Mouse (Mus musculus) CH12.LX (cell line): ENCODE measurements around the gene Rtn4ip1. TPM values are rescaled to one million over a fixed set of nuclear protein-coding genes. Genes with fewer than 3 reads are reported as not detected.

ENCODE experiments used
- DNase-seq: peaks from one replicate; pipeline ENCODE4 v3.0.0-alpha.2; 2013; ENCODE audit errors: extremely low read depth
- H3K27ac ChIP-seq: 2 replicates; pipeline ENCODE4 v1.5.1; 2012; ENCODE audit warnings: low read depth, mild to moderate bottlenecking, control low read depth, moderate library complexity; ENCODE audit not compliant: insufficient read depth
- H3K27me3 ChIP-seq: replicated peaks from 2 replicates; pipeline ENCODE3; 2012; ENCODE audit warnings: inconsistent platforms
- H3K36me3 ChIP-seq, 2 experiments: replicated peaks in 1 of 2; 2 replicates each; pipeline versions ENCODE3 to v1.6.1; 2012; ENCODE audit warnings: inconsistent platforms in 1 of 2, low read length in 1 of 2, mild to moderate bottlenecking in 1 of 2, mixed read lengths in 1 of 2, moderate library complexity in 1 of 2; ENCODE audit not compliant: control insufficient read depth in 1 of 2, insufficient read depth in 1 of 2
- H3K4me1 ChIP-seq, 2 experiments: 2 replicates each; pipeline ENCODE4 v1.6.1; 2012; ENCODE audit warnings: inconsistent platforms in 1 of 2, moderate library complexity in 1 of 2; ENCODE audit not compliant: insufficient read depth in 2 of 2, control insufficient read depth in 1 of 2
- H3K4me2 ChIP-seq: 2 replicates; pipeline ENCODE4 v1.6.1; 2012; ENCODE audit warnings: low read depth, mild to moderate bottlenecking, control low read depth; ENCODE audit not compliant: poor library complexity, insufficient read depth, severe bottlenecking
- H3K4me3 ChIP-seq, 3 experiments: fragments of 150-350 bp in 1 of 3; sonication (generic) in 1 of 3; replicated peaks in 1 of 3; 2 replicates each; pipeline versions ENCODE3 to v1.5.1; 2011 to 2012; ENCODE audit warnings: low read depth in 2 of 3, low read length in 2 of 3, mild to moderate bottlenecking in 2 of 3, moderate library complexity in 2 of 3, control low read depth in 1 of 3, improper control_type of control experiment in 1 of 3, inconsistent platforms in 1 of 3, mixed read lengths in 1 of 3; ENCODE audit not compliant: poor library complexity in 1 of 3
- H3K79me2 ChIP-seq: replicated peaks from 2 replicates; pipeline ENCODE4 v1.6.1; 2012; ENCODE audit warnings: mild to moderate bottlenecking, moderate library complexity; ENCODE audit not compliant: control insufficient read depth, poor library complexity, insufficient read depth, severe bottlenecking; ENCODE audit errors: extremely low read depth
- H3K9ac ChIP-seq: 2 replicates; pipeline ENCODE4 v1.6.1; 2012; ENCODE audit warnings: low read depth, mild to moderate bottlenecking, control low read depth, moderate library complexity; ENCODE audit not compliant: insufficient read depth
- H3K9me3 ChIP-seq: replicated peaks from 2 replicates; pipeline ENCODE3; 2012; ENCODE audit warnings: low read length, inconsistent platforms, mixed read lengths
- BHLHE40 ChIP-seq: IDR thresholded peaks from 2 replicates; pipeline ENCODE4 v1.6.1; 2011; ENCODE audit warnings: mild to moderate bottlenecking, low read depth, low read length, improper control_type of control experiment
- CHD1 ChIP-seq: IDR thresholded peaks from 2 replicates; pipeline ENCODE4 v1.6.1; 2012; ENCODE audit warnings: low read depth, low read length, improper control_type of control experiment, inconsistent platforms
- CTCF ChIP-seq, 2 experiments: IDR thresholded peaks in 1 of 2; conservative IDR thresholded peaks in 1 of 2; 2 replicates each; pipeline ENCODE4 v1.5.1; 2011 to 2012; ENCODE audit warnings: low read depth in 2 of 2, low read length in 2 of 2, improper control_type of control experiment in 1 of 2, inconsistent platforms in 1 of 2, mild to moderate bottlenecking in 1 of 2, moderate library complexity in 1 of 2
- EP300 ChIP-seq: IDR thresholded peaks from 2 replicates; pipeline ENCODE4 v1.6.1; 2011; ENCODE audit warnings: low read length, improper control_type of control experiment
- ETS1 ChIP-seq: conservative IDR thresholded peaks from 2 replicates; pipeline ENCODE4 v1.6.1; 2012; ENCODE audit warnings: low read depth, mild to moderate bottlenecking, inconsistent platforms, low read length, improper control_type of control experiment, moderate library complexity
- GABPA ChIP-seq: IDR thresholded peaks from 2 replicates; pipeline ENCODE4 v1.6.1; 2012; ENCODE audit warnings: low read depth, low read length, improper control_type of control experiment, inconsistent platforms; ENCODE audit not compliant: insufficient replicate concordance
- JUND ChIP-seq: conservative IDR thresholded peaks from 2 replicates; pipeline ENCODE4 v1.6.1; 2011; ENCODE audit warnings: low read depth, low read length, improper control_type of control experiment
- KAT2A ChIP-seq: IDR thresholded peaks from 2 replicates; pipeline ENCODE4 v1.6.1; 2012; ENCODE audit warnings: low read length, improper control_type of control experiment, inconsistent platforms; ENCODE audit not compliant: insufficient replicate concordance
- MAX ChIP-seq: IDR thresholded peaks from 2 replicates; pipeline ENCODE4 v1.6.1; 2011; ENCODE audit warnings: low read length, improper control_type of control experiment
- MAZ ChIP-seq: IDR thresholded peaks from 2 replicates; pipeline ENCODE4 v1.6.1; 2012; ENCODE audit warnings: low read depth, mild to moderate bottlenecking, inconsistent platforms, low read length, improper control_type of control experiment, moderate library complexity
- MYC ChIP-seq: IDR thresholded peaks from 2 replicates; pipeline ENCODE4 v1.6.1; 2011; ENCODE audit warnings: low read depth, mild to moderate bottlenecking, improper control_type of control experiment, low read length
- POLR2A ChIP-seq: IDR thresholded peaks from 2 replicates; pipeline ENCODE4 v1.6.1; 2011; ENCODE audit warnings: low read depth, mild to moderate bottlenecking, improper control_type of control experiment, low read length
- POLR2AphosphoS2 ChIP-seq: IDR thresholded peaks from 2 replicates; pipeline ENCODE4 v1.6.1; 2011; ENCODE audit warnings: low read depth, low read length, improper control_type of control experiment
- SIN3A ChIP-seq: IDR thresholded peaks from 2 replicates; pipeline ENCODE4 v1.6.1; 2012; ENCODE audit warnings: low read length, improper control_type of control experiment, inconsistent platforms
- USF1 ChIP-seq: IDR thresholded peaks from 2 replicates; pipeline ENCODE4 v1.6.1; 2014; ENCODE audit warnings: low read depth, mild to moderate bottlenecking, inconsistent platforms, low read length, improper control_type of control experiment
- USF2 ChIP-seq: conservative IDR thresholded peaks from 2 replicates; pipeline ENCODE4 v1.6.1; 2011; ENCODE audit warnings: low read depth, low read length, improper control_type of control experiment
- ZC3H11A ChIP-seq: IDR thresholded peaks from 2 replicates; pipeline ENCODE4 v1.6.1; 2012; ENCODE audit warnings: low read depth, mild to moderate bottlenecking, inconsistent platforms, low read length, improper control_type of control experiment
- dilution Hi-C: fragments of 300-500 bp; cut with MboI; formaldehyde crosslinking; loops from 2 replicates; pipeline ENCODE4 v1.14.3; 2020; ENCODE audit warnings: low sequenced_read_pairs; ENCODE audit not compliant: extremely low pct_unique_long_range_greater_than_20kb, extremely low pct_ligation_motif_present
- in situ Hi-C: fragments of 300-500 bp; cut with MboI; formaldehyde crosslinking; loops from 3 replicates; pipeline ENCODE4 v1.14.3; 2019; ENCODE audit warnings: low sequenced_read_pairs, low pct_ligation_motif_present, low pct_unique_long_range_greater_than_20kb, mixed read lengths
- polyA plus RNA-seq: library from polyadenylated mRNA; unstranded; fragments of >175 nt; gene quantifications from 2 replicates; pipeline ENCODE4 v1.2.1, GENCODE M21; 2012; ENCODE audit warnings: low read depth; ENCODE audit not compliant: insufficient read length
- total RNA-seq, 2 experiments: library from RNA; depleted of rRNA; stranded (reverse); fragments of 300-350 nt in 1 of 2; fragments of >200 nt in 1 of 2; gene quantifications; 2 replicates each; pipeline ENCODE4 v1.2.3; 2012 to 2014

Gene Rtn4ip1
- total and polyA plus RNA-seq, 3 experiments, result 11.5 to 68.3 (median 24.7) TPM

- DNase-seq, result no peak
- Histone ChIP-seq H3K4me1 (peaks cover 17 to 50% of the 10 kb centered on the region in 2 experiments), H3K4me3 (no peak overlapping the region), H3K27ac (no peak overlapping the region), H3K27me3 (no peaks in the 10 kb centered on the region), H3K79me2 (no peaks in the 10 kb centered on the region), H3K9me3 (no peaks in the 10 kb centered on the region), H3K36me3 (peaks cover 5 to 17% of the 10 kb centered on the region in 2 experiments), H3K9ac (no peak overlapping the region), H3K4me2 (no peak overlapping the region)
- dilution Hi-C loops, result no loop called here
- TF ChIP-seq CHD1, result no peak
- no peak for TF ChIP-seq USF2
- no peak for TF ChIP-seq CTCF (conservative IDR thresholded peaks at IDR 0.05 in 1 of 2, IDR thresholded peaks at IDR 0.05 in 1 of 2; ENCODE audit: low read depth in 2 of 2, low read length in 2 of 2)
- no peak for TF ChIP-seq GABPA
- TF ChIP-seq MAZ, result no peak
- TF ChIP-seq SIN3A, result no peak
- TF ChIP-seq ZC3H11A, result no peak
- no peak for TF ChIP-seq EP300
- TF ChIP-seq MYC, result no peak
- no peak for TF ChIP-seq MAX
- no peak for TF ChIP-seq JUND
- TF ChIP-seq BHLHE40, result no peak
- TF ChIP-seq ETS1, result no peak
- no peak for TF ChIP-seq KAT2A
- no peak for TF ChIP-seq POLR2A
- in situ Hi-C loops, result no loop called here
Measured at GRCm38 (mm10) chr10:43998503-43999082, 97.0 kb downstream of the Rtn4ip1 start.

GRCm38 (mm10) chr10:44000156-44000865 lies 98.7 kb downstream of the Rtn4ip1 start:
- TF ChIP-seq ETS1, result no peak
- no peak for TF ChIP-seq USF1
- no peak for TF ChIP-seq POLR2AphosphoS2
- Histone ChIP-seq H3K4me3 (no peak overlapping the region), H3K36me3 (peaks cover 5 to 14% of the 10 kb centered on the region in 2 experiments), H3K27ac (no peak overlapping the region), H3K27me3 (no peaks in the 10 kb centered on the region), H3K4me1 (peaks cover 14 to 44% of the 10 kb centered on the region in 2 experiments), H3K4me2 (no peak overlapping the region), H3K9ac (no peak overlapping the region), H3K79me2 (no peaks in the 10 kb centered on the region), H3K9me3 (no peaks in the 10 kb centered on the region)
- dilution Hi-C loops, result no loop called here
- DNase-seq, result no peak
- in situ Hi-C loops, result no loop called here
